Mouse (Mus musculus) kidney, adult 10 weeks (tissue): Measurements from ENCODE around the gene Gm34302. TPM values are rescaled to one million over a fixed set of nuclear protein-coding genes. Genes with fewer than 3 reads are reported as not detected.

ENCODE experiments used
- polyA plus RNA-seq: library from polyadenylated mRNA; stranded (reverse); fragments of 350-450 nt; fragmentation: Illumina TruSeq; extraction: RNeasy Lipid Tissue Mini Kit (QIAGEN cat#74804); gene quantifications from one replicate; pipeline ENCODE4 v1.2.3, GENCODE M21; 2014; ENCODE audit warnings: low read depth, low replicate concordance

Gene Gm34302
- not detected for polyA plus RNA-seq

DNA sequence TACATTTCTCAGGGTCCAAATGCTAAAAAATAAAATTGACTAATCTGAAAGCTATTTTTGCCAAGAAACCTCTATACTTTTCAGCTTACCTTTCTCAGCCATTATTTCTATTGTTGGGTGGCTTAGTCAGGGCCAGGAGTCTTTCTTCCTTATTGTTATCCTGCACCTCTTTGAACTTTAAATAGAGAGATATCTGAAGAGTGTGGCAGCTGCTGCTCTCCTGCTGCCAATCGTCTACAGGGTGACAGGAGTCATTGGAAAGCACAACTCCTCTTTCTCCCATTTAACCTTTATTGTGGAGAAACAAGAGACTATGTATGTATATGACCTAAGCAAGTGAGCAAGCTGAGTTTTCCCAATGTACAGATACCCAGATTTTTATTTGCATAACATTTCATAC is at the start of gene Gm34302:
Gm34302 (minus strand) TSS at position 154 of the 400 bp plus-strand sequence.

Other genes with a start within 250 kb of the Gm34302 start
- gene Mme, start 242.3 kb downstream of the Gm34302 start, polyA plus RNA-seq: 429 TPM